ENCODE assay signal across 12 mouse cellular contexts in the genomic region with DNA sequence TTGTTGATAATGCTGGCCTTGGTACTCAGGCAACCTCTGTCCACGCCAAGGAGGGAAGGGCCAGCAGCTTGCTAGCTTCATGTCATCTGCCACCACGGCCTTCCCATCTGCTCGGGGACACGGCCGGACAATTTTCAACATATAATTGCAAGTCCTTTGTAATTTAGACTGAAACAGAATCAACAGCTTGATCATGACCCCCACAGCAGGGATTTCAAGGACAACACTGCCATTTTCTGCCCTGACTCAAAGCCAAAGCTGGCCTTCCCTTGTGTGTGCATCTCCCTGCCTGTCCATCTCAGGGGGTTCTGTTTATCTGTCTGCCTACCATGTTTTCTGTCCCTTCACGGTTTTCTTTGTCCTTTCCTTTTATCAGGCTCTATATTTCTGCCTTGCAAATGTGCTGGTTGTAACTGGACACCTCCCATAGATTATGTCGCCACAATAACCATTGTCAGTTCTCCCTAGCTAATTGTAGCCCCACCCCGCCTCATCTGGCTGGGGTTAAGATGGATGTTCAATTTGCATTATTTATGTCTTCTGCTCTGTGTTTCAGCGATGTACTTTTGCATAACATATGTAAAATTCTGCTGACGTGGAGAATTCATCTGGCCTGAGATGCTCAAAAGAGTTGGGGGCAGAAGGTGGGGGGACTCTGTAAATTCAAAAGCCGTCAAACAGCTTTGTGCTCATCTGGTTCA.
A peak's percentile ranks its signal among the peaks of the same experiment; 100 is the strongest.
DNase-seq lines count a peak whose midpoint lies in the region; ATAC-seq lines count a peak whose summit lies in the region.
"Had no signal": no experiment of that assay in that cellular context is flagged by ENCODE, and none has a peak within 500 bp of the region (broad histone marks: within the 10 kb centered on the region; RNA-seq: fewer than 3 reads in every experiment).

No protein-coding gene starts in this region.

- WGBS in forebrain, embryonic 11.5 days = 65% methylated on average over 11 of the region's 11 CpGs

- H3K4me1 ChIP-seq in forebrain, embryonic 11.5 days (replicated peaks; ENCODE audit: control insufficient read depth, insufficient read depth, low read length) = no peaks in the 10 kb centered on the region; the same call in 1 of the 2 replicates
- H3K4me1 ChIP-seq: lung, embryonic 15.5 days had no signal

- no peaks in the 10 kb centered on the region for H3K9me3 ChIP-seq in forebrain, embryonic 11.5 days (ENCODE audit: control insufficient read depth, low read length)
- H3K9me3 ChIP-seq: lung, embryonic 15.5 days had no signal

- H3K9ac ChIP-seq in forebrain, embryonic 11.5 days (ENCODE audit: low read length) = no peak overlapping the region
- H3K9ac ChIP-seq: lung, embryonic 15.5 days had no signal

- DNase-seq in cerebellum, postnatal 10 days = peak; percentile 79 to 85
- DNase-seq in NIH3T3 (ENCODE audit: low read depth) = peak; percentile 48
- DNase-seq in forebrain, embryonic 11.5 days (ENCODE audit: low spot score) = peak; percentile 47
- peak; percentile 72 for DNase-seq in mesoderm, embryonic 11.5 days (ENCODE audit: low read depth, low spot score)
- no peak for DNase-seq in lung, postnatal 4 days
- DNase-seq in right cerebral cortex, postnatal 4 days = no peak
- DNase-seq in Muller cell, postnatal 12 days (ENCODE audit: inconsistent ontology term) = no peak
- DNase-seq: adrenal gland, postnatal 10 days; heart, postnatal 36 days; thymus, postnatal 25 days had no signal

- no peaks in the 10 kb centered on the region for H3K36me3 ChIP-seq in forebrain, embryonic 11.5 days (ENCODE audit: control insufficient read depth, insufficient read depth, low read length)
- H3K36me3 ChIP-seq: lung, embryonic 15.5 days had no signal

- no peak overlapping the region for H3K27ac ChIP-seq in forebrain, embryonic 11.5 days (ENCODE audit: low read depth, low read length)
- H3K27ac ChIP-seq: lung, embryonic 15.5 days had no signal

- H3K27me3 ChIP-seq in forebrain, embryonic 11.5 days (ENCODE audit: control insufficient read depth, insufficient read depth, low read length) = no peaks in the 10 kb centered on the region
- H3K27me3 ChIP-seq: lung, embryonic 15.5 days had no signal

- no peak overlapping the region for H3K4me3 ChIP-seq in forebrain, embryonic 11.5 days (ENCODE audit: low read depth, low read length)
- H3K4me3 ChIP-seq: lung, embryonic 15.5 days had no signal

- ATAC-seq in cerebellum, adult (ENCODE audit: insufficient number of reproducible peaks, low FRiP score, low TSS enrichment) = no peak
- no peak for ATAC-seq in forebrain, embryonic 11.5 days (replicated peaks; ENCODE audit: low FRiP score)

- no peak overlapping the region for H3K4me2 ChIP-seq in forebrain, embryonic 11.5 days (ENCODE audit: low read depth, low read length, severe bottlenecking)
- H3K4me2 ChIP-seq: lung, embryonic 15.5 days had no signal

Comparison
In these comparisons a context has a peak if more than half of its experiments do, and no peak if none do; other contexts are left out.
1. DNase-seq: peak in cerebellum, postnatal 10 days (2 of 2), NIH3T3 (single experiment), forebrain, embryonic 11.5 days (single experiment) and mesoderm, embryonic 11.5 days (single experiment); none in lung, postnatal 4 days (0 of 2), right cerebral cortex, postnatal 4 days (single experiment) and Muller cell, postnatal 12 days (single experiment).